Mouse (Mus musculus): Measurements from ENCODE around the gene Slc24a5. TPM values are rescaled to one million over a fixed set of nuclear protein-coding genes. Genes with fewer than 3 reads are reported as not detected.
A peak's percentile ranks its signal among the peaks of the same experiment; 100 is the strongest.
"Not testable (repeated sequence)": the region's sequence is repeated elsewhere in the genome, so short reads cannot be mapped to it uniquely, and the experiment has no call there.

Slc24a5 gene
- polyA plus RNA-seq, 1 experiment from 2014 or later, result 3.5 TPM

GRCm38 (mm10) chr2:125067373-125067772, 551 bp upstream of the Slc24a5 start:
- 95% methylated on average over 7 of the region's 7 CpGs for WGBS
- H3K27me3 ChIP-seq (ENCODE audit: low read depth, poor library complexity, severe bottlenecking), result no peaks in the 10 kb centered on the region
- no peak for DNase-seq (ENCODE audit: low spot score)

DNA sequence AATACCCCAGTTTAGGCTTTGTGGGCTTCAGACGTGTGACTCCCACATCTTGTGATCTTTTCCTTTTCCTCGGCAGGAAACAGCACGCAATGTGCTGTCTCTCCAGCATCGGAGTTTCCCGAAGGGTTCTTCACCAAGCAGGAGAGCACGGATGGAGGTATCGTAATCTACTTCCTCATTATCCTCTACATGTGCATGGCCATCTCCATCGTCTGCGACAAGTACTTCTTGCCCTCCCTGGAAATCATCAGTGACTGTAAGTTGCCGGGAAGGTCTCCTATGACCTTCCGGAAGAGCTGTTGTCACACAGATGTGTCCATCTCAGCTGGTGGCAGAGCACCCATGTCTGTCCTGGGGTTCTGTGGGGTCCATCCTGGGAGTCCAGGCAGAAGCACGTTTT, 772 bp downstream of the Slc24a5 start:
- whole genome bisulfite sequencing, result 91% methylated on average over 12 of the region's 12 CpGs
- no peak overlapping the region for H3K4me3 ChIP-seq
- H3K27ac ChIP-seq (replicated peaks), result no peak overlapping the region
- no peak for DNase-seq (ENCODE audit: low spot score)
- 0 out of 2 replicates have a peak, but pooled peaks cover 4% of the 10 kb centered on the region for H3K4me1 ChIP-seq
- H3K36me3 ChIP-seq, result no peaks in the 10 kb centered on the region
- no peaks in the 10 kb centered on the region for H3K27me3 ChIP-seq (ENCODE audit: low read depth, poor library complexity, severe bottlenecking)
- no peaks in the 10 kb centered on the region for H3K9me3 ChIP-seq (replicated peaks)

More at GRCm38 (mm10) chr2:125067373-125067772, 551 bp upstream of the Slc24a5 start:
- no peak overlapping the region for H3K27ac ChIP-seq (replicated peaks)
- no peaks in the 10 kb centered on the region for H3K9me3 ChIP-seq (replicated peaks)
- no peak overlapping the region for H3K4me3 ChIP-seq
- 0 out of 2 replicates have a peak, but pooled peaks cover 4% of the 10 kb centered on the region for H3K4me1 ChIP-seq
- H3K36me3 ChIP-seq, result no peaks in the 10 kb centered on the region

GRCm38 (mm10) chr2:125073056-125073780, 5.3 kb downstream of the Slc24a5 start:
- DNase-seq (ENCODE audit: low spot score), result no peak
- H3K9me3 ChIP-seq (replicated peaks), result no peaks in the 10 kb centered on the region
- WGBS, result 86% methylated on average over 3 of the region's 3 CpGs
- no peaks in the 10 kb centered on the region for H3K36me3 ChIP-seq
- no peak overlapping the region for H3K4me3 ChIP-seq
- no peak overlapping the region for H3K27ac ChIP-seq (replicated peaks)
- H3K4me1 ChIP-seq, result peaks cover 8% of the 10 kb centered on the region
- no peaks in the 10 kb centered on the region for H3K27me3 ChIP-seq (ENCODE audit: low read depth, poor library complexity, severe bottlenecking)

DNA sequence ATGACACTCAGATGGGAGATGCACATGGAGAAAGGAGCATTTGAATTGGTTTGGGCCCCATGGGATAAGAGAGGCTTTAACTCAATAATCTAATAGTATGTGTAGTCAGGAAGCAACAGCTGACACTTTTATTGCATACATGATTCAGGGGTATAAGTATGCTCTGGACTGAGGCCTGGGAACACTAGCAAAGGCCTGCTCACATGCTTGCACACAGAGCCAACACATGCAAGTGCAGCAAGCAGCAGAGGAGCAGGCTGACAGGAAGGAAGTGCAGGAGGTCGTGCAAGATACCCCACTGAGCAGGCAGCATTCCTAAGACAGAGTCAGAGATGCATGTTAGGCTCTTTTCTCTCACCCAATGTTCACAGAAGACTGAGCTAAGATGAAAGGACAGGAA, 16.0 kb downstream of the Slc24a5 start:
- H3K4me3 ChIP-seq, result no peak overlapping the region
- no peak overlapping the region for H3K27ac ChIP-seq (replicated peaks)
- H3K4me1 ChIP-seq, result no peaks in the 10 kb centered on the region
- no peaks in the 10 kb centered on the region for H3K27me3 ChIP-seq (ENCODE audit: low read depth, poor library complexity, severe bottlenecking)
- H3K9me3 ChIP-seq (replicated peaks), result no peaks in the 10 kb centered on the region
- no peak for DNase-seq (ENCODE audit: low spot score)
- H3K36me3 ChIP-seq, result peaks cover 78% of the 10 kb centered on the region
- 53% methylated on average over 1 of the region's 1 CpGs for WGBS

DNA sequence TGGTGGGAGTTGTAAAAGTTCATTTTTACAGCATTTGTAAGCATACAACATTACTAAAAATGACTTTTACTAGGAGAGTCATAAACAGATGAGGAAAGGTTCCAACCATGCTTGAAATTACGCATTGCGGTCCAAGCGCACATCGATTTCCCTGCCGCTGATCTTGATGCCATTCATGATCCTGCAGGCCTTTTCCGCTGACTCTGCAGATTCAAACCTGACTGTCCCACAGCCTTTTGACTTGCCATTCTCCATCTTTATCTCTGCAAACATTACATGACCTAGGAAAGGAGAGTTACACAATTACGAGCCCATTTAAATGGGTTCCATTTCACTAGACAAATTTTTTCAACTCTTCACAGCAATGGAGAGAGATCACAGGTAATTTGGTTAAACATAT, 20.8 kb downstream of the Slc24a5 start:
- Histone ChIP-seq H3K36me3 (peaks cover 97% of the 10 kb centered on the region), H3K4me3 (no peak overlapping the region), H3K27ac (replicated peaks) (no peak overlapping the region), H3K9me3 (replicated peaks) (no peaks in the 10 kb centered on the region), H3K27me3 (ENCODE audit: low read depth, poor library complexity, severe bottlenecking) (no peaks in the 10 kb centered on the region), H3K4me1 (no peaks in the 10 kb centered on the region)
- DNase-seq (ENCODE audit: low spot score), result no peak
- 97% methylated on average over 7 of the region's 7 CpGs for WGBS

DNA sequence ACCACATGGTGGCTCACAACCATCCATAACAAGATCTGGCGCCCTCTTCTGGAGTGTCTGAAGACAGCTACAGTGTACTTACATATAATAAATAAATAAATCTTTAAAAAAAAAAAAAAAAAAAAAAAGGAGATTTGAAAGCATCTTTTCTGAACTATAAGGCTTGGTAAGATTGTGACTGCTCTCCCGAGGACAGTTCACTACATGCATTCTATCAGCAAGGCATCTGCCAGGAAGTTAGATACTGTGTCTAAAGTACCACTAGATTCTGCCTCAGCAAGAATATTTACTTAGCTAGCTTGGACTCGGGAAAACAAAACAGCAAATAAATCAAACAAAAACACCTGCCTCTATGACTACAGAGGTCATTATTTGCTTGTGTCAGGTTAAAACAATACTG, 24.2 kb downstream of the Slc24a5 start:
- not testable (repeated sequence) for H3K4me1 ChIP-seq; H3K27me3 ChIP-seq (ENCODE audit: low read depth, poor library complexity, severe bottlenecking); H3K9me3 ChIP-seq (replicated peaks); H3K27ac ChIP-seq (replicated peaks); H3K4me3 ChIP-seq; DNase-seq (ENCODE audit: low spot score)
- WGBS, result 86% methylated on average over 3 of the region's 3 CpGs
- H3K36me3 ChIP-seq, result peaks cover 97% of the 10 kb centered on the region

DNA sequence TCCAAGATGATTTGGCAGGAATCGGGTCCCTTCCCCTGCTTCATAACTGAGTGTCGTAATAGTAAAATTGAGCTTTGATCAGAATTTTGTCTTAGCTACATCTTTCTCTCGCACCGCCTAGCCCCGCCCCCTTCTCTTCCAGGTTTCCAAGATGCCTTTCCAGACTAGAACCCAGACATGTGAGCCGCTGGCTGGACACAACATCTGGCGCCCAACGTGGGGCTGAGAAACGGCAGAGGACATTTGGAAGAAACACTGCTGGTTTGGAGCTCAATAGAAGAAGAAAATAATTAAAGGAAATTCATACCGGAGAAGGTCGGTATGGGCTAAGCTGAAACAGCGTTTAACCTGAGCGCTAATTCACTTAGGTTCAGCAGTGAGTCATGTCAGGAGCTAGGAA, 36.6 kb downstream of the Slc24a5 start:
- peaks cover 94% of the 10 kb centered on the region for H3K36me3 ChIP-seq
- not testable (repeated sequence) for DNase-seq (ENCODE audit: low spot score); H3K4me1 ChIP-seq; H3K27ac ChIP-seq (replicated peaks); H3K4me3 ChIP-seq; H3K9me3 ChIP-seq (replicated peaks); H3K27me3 ChIP-seq (ENCODE audit: low read depth, poor library complexity, severe bottlenecking)
- 97% methylated on average over 13 of the region's 13 CpGs for WGBS

DNA sequence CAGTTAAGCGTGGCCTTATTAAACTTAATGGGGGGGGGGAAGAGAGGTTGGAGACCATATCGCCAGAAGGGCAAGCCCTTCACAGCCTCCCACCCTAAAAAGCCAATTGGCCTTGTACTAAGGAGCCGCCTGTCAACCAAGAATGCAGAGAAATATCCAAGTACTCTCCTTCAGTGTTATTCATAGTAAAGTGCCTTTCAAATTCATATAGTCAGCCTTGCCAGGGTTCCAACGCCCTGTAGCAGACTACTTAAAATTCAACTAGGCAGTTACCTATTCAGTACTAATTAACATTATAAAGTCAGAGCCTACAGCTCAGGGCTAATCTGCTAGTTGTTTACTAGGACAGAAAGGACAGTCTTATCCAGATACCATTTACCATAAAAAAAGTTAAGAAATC, 38.6 kb downstream of the Slc24a5 start:
- H3K27ac ChIP-seq (replicated peaks); H3K9me3 ChIP-seq (replicated peaks); H3K4me3 ChIP-seq; H3K27me3 ChIP-seq (ENCODE audit: low read depth, poor library complexity, severe bottlenecking); DNase-seq (ENCODE audit: low spot score); H3K4me1 ChIP-seq: not testable (repeated sequence)
- WGBS, result 93% methylated on average over 4 of the region's 4 CpGs
- H3K36me3 ChIP-seq, result peaks cover 93% of the 10 kb centered on the region

DNA sequence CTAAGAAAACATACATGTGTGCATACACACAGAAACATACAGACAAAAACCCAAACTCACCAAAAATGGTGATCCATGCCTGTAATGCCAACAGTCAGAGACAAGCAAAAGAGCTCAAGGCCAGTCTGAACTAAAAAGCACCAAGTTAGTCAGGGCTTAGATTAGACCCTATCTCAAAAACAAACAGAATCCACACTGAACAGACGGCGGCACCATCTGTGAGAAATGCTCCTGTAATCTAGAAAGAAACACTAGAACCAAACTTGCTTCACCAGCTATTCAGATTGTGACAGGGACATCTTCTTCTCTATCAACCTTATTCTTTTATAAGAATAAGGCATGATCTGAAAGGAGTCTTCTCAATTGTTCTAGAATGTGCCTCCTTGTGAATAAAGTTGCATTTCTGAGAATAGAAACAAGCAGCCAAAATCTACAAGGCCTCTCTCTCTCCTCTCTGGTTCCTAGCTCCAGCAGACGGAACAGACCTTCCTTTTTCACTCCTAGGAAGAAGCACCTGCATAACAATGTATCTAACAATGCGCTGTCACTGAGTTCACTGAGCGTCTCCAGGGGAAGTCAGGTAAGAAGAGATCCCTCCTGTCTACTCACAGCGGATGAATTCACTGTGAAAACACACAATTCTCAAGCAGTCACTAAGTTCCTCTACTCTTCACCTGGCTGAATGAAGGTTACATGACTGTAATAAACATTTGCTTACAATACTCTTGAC, 51.6 kb downstream of the Slc24a5 start:
- Histone ChIP-seq H3K36me3 (peaks cover 25% of the 10 kb centered on the region), H3K9me3 (replicated peaks) (no peaks in the 10 kb centered on the region), H3K4me3 (no peak overlapping the region), H3K4me1 (peaks cover 29% of the 10 kb centered on the region), H3K27me3 (ENCODE audit: low read depth, poor library complexity, severe bottlenecking) (no peaks in the 10 kb centered on the region), H3K27ac (replicated peaks) (no peak overlapping the region)
- WGBS, result 73% methylated on average over 6 of the region's 6 CpGs
- no peak for DNase-seq (ENCODE audit: low spot score)

GRCm38 (mm10) chr2:125122288-125122623, 54.3 kb downstream of the Slc24a5 start:
- H3K4me3 ChIP-seq, result peak overlapping the region; percentile 88
- peaks cover 29% of the 10 kb centered on the region for H3K4me1 ChIP-seq
- 12% methylated on average over 4 of the region's 4 CpGs for WGBS
- DNase-seq (ENCODE audit: low spot score), result no peak
- H3K27ac ChIP-seq (replicated peaks), result peak overlapping the region; percentile 100
- H3K27me3 ChIP-seq (ENCODE audit: low read depth, poor library complexity, severe bottlenecking), result 0 out of 2 replicates have a peak, but pooled peaks cover 3% of the 10 kb centered on the region
- 0 out of 2 replicates have a peak, but pooled peaks cover 2% of the 10 kb centered on the region for H3K36me3 ChIP-seq
- H3K9me3 ChIP-seq (replicated peaks), result no peaks in the 10 kb centered on the region

GRCm38 (mm10) chr2:125122624-125123476, 54.9 kb downstream of the Slc24a5 start:
- Histone ChIP-seq H3K27me3 (ENCODE audit: low read depth, poor library complexity, severe bottlenecking) (0 out of 2 replicates have a peak, but pooled peaks cover 3% of the 10 kb centered on the region), H3K4me1 (peaks cover 29% of the 10 kb centered on the region), H3K36me3 (0 out of 2 replicates have a peak, but pooled peaks cover 2% of the 10 kb centered on the region), H3K4me3 (peak overlapping the region; percentile 88), H3K27ac (replicated peaks) (peak overlapping the region; percentile 100), H3K9me3 (replicated peaks) (no peaks in the 10 kb centered on the region)
- peak; percentile 56 for DNase-seq (ENCODE audit: low spot score)
- under 1% methylated on average over 50 of the region's 59 CpGs for WGBS

- Histone ChIP-seq H3K4me3 (peak within 1 kb of the TSS; percentile 88), H3K27me3 (ENCODE audit: low read depth, poor library complexity, severe bottlenecking) (0 out of 2 replicates have a peak, but pooled peaks cover 3% of the 10 kb centered on the region), H3K9me3 (replicated peaks) (no peaks in the 10 kb centered on the region), H3K36me3 (0 out of 2 replicates have a peak, but pooled peaks cover 2% of the 10 kb centered on the region), H3K4me1 (peaks cover 29% of the 10 kb centered on the region), H3K27ac (replicated peaks) (peak within 1 kb of the TSS; percentile 100)
- 1% methylated on average over 45 of the region's 48 CpGs for WGBS
- DNase-seq (ENCODE audit: low spot score), result peak; percentile 87
These were observed 55.5 kb downstream of the Slc24a5 start, which contains the start of gene Myef2 for GRCm38 (mm10) chr2:125123477-125123852. TSS of gene Myef2 (minus strand) at chr2:125123661.
